Mouse (Mus musculus) liver, postnatal 0 days (tissue): ENCODE data around the gene Fn1. TPM values are rescaled to one million over a fixed set of nuclear protein-coding genes. Genes with fewer than 3 reads are reported as not detected.

Experiments used
- ATAC-seq: fragments of 200-750 bp; cut with Nextera tagmentation; 2 replicates; pipeline ENCODE4 v1.8.0; 2017; ENCODE audit warnings: mild to moderate bottlenecking, moderate library complexity
- DNase-seq: peaks from one replicate; pipeline ENCODE4 v3.0.0-alpha.2; 2016
- H3K27ac ChIP-seq: fragments of 300-500 bp; sonication (generic); 2 replicates; pipeline ENCODE4 v1.5.1; 2014; ENCODE audit warnings: antibody characterized with exemption, moderate library complexity, mild to moderate bottlenecking, low read depth
- H3K27me3 ChIP-seq: fragments of 300-500 bp; sonication (generic); 2 replicates; pipeline ENCODE4 v1.6.1; 2014; ENCODE audit warnings: low read length, control low read depth, mixed read lengths; ENCODE audit not compliant: insufficient read depth
- H3K36me3 ChIP-seq: fragments of 300-500 bp; sonication (generic); replicated peaks from 2 replicates; pipeline ENCODE4 v1.6.1; 2014; ENCODE audit warnings: mild to moderate bottlenecking, control low read depth, low read length, moderate library complexity, mixed read lengths; ENCODE audit not compliant: insufficient read depth
- H3K4me1 ChIP-seq: fragments of 300-500 bp; sonication (generic); 2 replicates; pipeline ENCODE4 v1.6.1; 2014; ENCODE audit warnings: antibody characterized with exemption, mild to moderate bottlenecking, control low read depth; ENCODE audit not compliant: insufficient read depth
- H3K4me2 ChIP-seq: fragments of 300-500 bp; sonication (generic); 2 replicates; pipeline ENCODE4 v1.6.1; 2014; ENCODE audit warnings: low read depth, mild to moderate bottlenecking, low read length, moderate library complexity, mixed read lengths
- H3K4me3 ChIP-seq: fragments of 300-500 bp; sonication (generic); 2 replicates; pipeline ENCODE4 v1.5.1; 2014; ENCODE audit warnings: low read depth, low read length
- H3K9ac ChIP-seq: fragments of 300-500 bp; sonication (generic); replicated peaks from 2 replicates; pipeline ENCODE4 v1.6.1; 2014; ENCODE audit warnings: mild to moderate bottlenecking, moderate library complexity
- H3K9me3 ChIP-seq: fragments of 300-500 bp; sonication (generic); 2 replicates; pipeline ENCODE4 v1.6.1; 2016; ENCODE audit warnings: mild to moderate bottlenecking, control low read depth, low read length, mixed read lengths
- CTCF ChIP-seq: sonication (generic); IDR thresholded peaks from 2 replicates; pipeline ENCODE4 v1.5.1; 2016; ENCODE audit warnings: antibody characterized with exemption, low read depth
- EP300 ChIP-seq: IDR thresholded peaks from 2 replicates; pipeline ENCODE4 v1.6.1; 2016; ENCODE audit warnings: antibody characterized with exemption, low read depth, mild to moderate bottlenecking
- WGBS: fragments of 180-500 bp; shearing (Covaris S2); extraction: QIAGEN DNeasy Blood & Tissue Kit; methylation state at CpG from one replicate; pipeline ENCODE4 v1.1.7; 2014; ENCODE audit not compliant: insufficient replicate concordance; 5-methylcytosine and 5-hydroxymethylcytosine counted together
- polyA plus RNA-seq: library from polyadenylated mRNA; unstranded; fragments of >200 nt; fragmentation: Nextera tagmentation; extraction: Ambion mirVana; gene quantifications from 2 replicates; pipeline ENCODE4 v1.2.1, GENCODE M21; 2015

Gene Fn1
- polyA plus RNA-seq, 1 experiment from 2014 or later, result 450 TPM

- TF ChIP-seq EP300 (no peak), CTCF (no peak)
- WGBS, result 55% methylated on average over 5 of the region's 5 CpGs
- peak; percentile 53 for ATAC-seq
- H3K36me3 ChIP-seq, result peaks cover 26% of the 10 kb centered on the region
- H3K27ac ChIP-seq, result 0 out of 2 replicates have a peak overlapping the region, but pooled peaks have one; percentile 55
- H3K27me3 ChIP-seq, result no peaks in the 10 kb centered on the region
- no peak for DNase-seq
- no peak overlapping the region for H3K4me2 ChIP-seq
- H3K4me3 ChIP-seq, result no peak overlapping the region
- no peak overlapping the region for H3K9ac ChIP-seq
- peaks cover 4% of the 10 kb centered on the region; the same call in 1 of the 2 replicates for H3K4me1 ChIP-seq
- H3K9me3 ChIP-seq, result no peaks in the 10 kb centered on the region
These were observed 16.9 kb downstream of the Fn1 start for GRCm38 (mm10) chr1:71636116-71636515.

- peaks cover 18% of the 10 kb centered on the region for H3K36me3 ChIP-seq
These were observed 17.6 kb downstream of the Fn1 start for GRCm38 (mm10) chr1:71635101-71636014.

GRCm38 (mm10) chr1:71634471-71634981, 18.5 kb downstream of the Fn1 start:
- WGBS, result 61% methylated on average over 6 of the region's 6 CpGs
- ATAC-seq, result peak; percentile 58

More at GRCm38 (mm10) chr1:71635101-71636014, 17.6 kb downstream of the Fn1 start:
- Histone ChIP-seq H3K27me3 (no peaks in the 10 kb centered on the region), H3K4me3 (no peak overlapping the region), H3K27ac (peak overlapping the region; percentile 55), H3K9me3 (no peaks in the 10 kb centered on the region), H3K4me2 (no peak overlapping the region), H3K9ac (no peak overlapping the region), H3K4me1 (peaks cover 4% of the 10 kb centered on the region; the same call in 1 of the 2 replicates)
- TF ChIP-seq CTCF (no peak), EP300 (no peak)
- DNase-seq (no peak), ATAC-seq (peak; percentile 37)
- 78% methylated on average over 10 of the region's 10 CpGs for WGBS

GRCm38 (mm10) chr1:71632387-71632786, 20.6 kb downstream of the Fn1 start:
- 0 out of 2 replicates have a peak, but pooled peaks have one; percentile 21 for ATAC-seq
- Histone ChIP-seq H3K9ac (no peak overlapping the region), H3K4me1 (no peaks in the 10 kb centered on the region), H3K4me2 (no peak overlapping the region), H3K36me3 (peaks cover 28% of the 10 kb centered on the region), H3K27ac (0 out of 2 replicates have a peak overlapping the region, but pooled peaks have one; percentile 9), H3K4me3 (no peak overlapping the region), H3K27me3 (no peaks in the 10 kb centered on the region), H3K9me3 (no peaks in the 10 kb centered on the region)
- no peak for DNase-seq
- WGBS, result 62% methylated on average over 10 of the region's 10 CpGs
- TF ChIP-seq CTCF (no peak), EP300 (no peak)

More at GRCm38 (mm10) chr1:71634471-71634981, 18.5 kb downstream of the Fn1 start:
- Histone ChIP-seq H3K36me3 (peaks cover 19% of the 10 kb centered on the region), H3K4me2 (no peak overlapping the region), H3K9ac (no peak overlapping the region), H3K4me3 (no peak overlapping the region), H3K27ac (peak overlapping the region; percentile 55), H3K9me3 (no peaks in the 10 kb centered on the region), H3K27me3 (no peaks in the 10 kb centered on the region), H3K4me1 (peaks cover 4% of the 10 kb centered on the region; the same call in 1 of the 2 replicates)
- TF ChIP-seq CTCF (no peak), EP300 (peak; percentile 38; the same call in 1 of the 2 replicates)
- DNase-seq, result no peak

DNA sequence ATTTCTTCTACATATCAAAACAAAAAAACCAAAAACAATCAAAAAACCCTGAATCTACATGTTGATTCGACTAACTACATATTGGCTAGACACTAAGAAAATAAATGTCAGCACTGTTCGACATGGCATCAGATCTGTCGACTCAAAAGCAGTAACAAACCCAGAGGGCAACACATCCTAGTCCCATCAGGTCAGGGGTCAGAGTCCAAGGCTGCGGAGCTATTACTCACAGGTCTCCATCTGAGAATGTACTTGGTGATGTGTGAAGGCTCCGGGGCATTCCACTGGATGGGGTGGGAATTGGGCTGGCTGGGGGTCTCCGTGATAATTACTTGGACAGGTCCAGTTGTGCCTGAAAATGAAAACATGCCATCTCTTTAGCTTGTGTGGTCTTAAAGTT, 21.2 kb downstream of the Fn1 start:
- H3K4me2 ChIP-seq, result no peak overlapping the region
- ATAC-seq (peak; percentile 40), DNase-seq (peak; percentile 49)
- H3K4me1 ChIP-seq, result no peaks in the 10 kb centered on the region
- 68% methylated on average over 6 of the region's 6 CpGs for WGBS
- no peaks in the 10 kb centered on the region for H3K27me3 ChIP-seq
- H3K36me3 ChIP-seq, result peaks cover 30% of the 10 kb centered on the region; the same call in 1 of the 2 replicates
- no peak overlapping the region for H3K4me3 ChIP-seq
- 0 out of 2 replicates have a peak overlapping the region, but pooled peaks have one; percentile 9 for H3K27ac ChIP-seq
- no peak for TF ChIP-seq CTCF
- TF ChIP-seq EP300, result no peak
- H3K9me3 ChIP-seq, result no peaks in the 10 kb centered on the region
- no peak overlapping the region for H3K9ac ChIP-seq

DNA sequence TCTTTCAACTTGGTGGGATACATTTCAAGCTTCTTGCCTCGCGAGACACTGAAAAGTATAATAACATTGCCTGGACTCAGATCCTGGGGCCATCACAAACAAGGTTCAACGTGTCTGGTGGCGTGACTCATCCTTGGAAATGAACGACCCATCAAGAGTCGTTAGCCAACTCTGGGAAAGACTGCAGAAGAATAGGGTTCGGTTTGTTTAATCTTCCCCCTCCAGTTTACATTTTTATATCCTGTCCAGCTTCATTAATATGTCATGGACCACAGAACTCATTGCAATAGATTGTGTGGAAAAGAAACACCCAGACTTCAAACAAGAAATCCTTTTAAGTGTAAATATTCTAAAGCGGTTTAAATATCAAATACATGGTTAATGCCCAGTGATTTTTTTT, 22.8 kb downstream of the Fn1 start:
- peaks cover 37% of the 10 kb centered on the region for H3K36me3 ChIP-seq
- no peaks in the 10 kb centered on the region for H3K27me3 ChIP-seq
- WGBS, result 82% methylated on average over 8 of the region's 8 CpGs
- no peak overlapping the region for H3K27ac ChIP-seq
- no peak overlapping the region for H3K4me3 ChIP-seq
- no peaks in the 10 kb centered on the region for H3K9me3 ChIP-seq
- TF ChIP-seq EP300 (no peak), CTCF (no peak)
- no peaks in the 10 kb centered on the region for H3K4me1 ChIP-seq
- no peak overlapping the region for H3K4me2 ChIP-seq
- H3K9ac ChIP-seq, result no peak overlapping the region
- ATAC-seq (no peak), DNase-seq (no peak)
